1 mouse cellular context compared by ENCODE assay signal in the genomic region with DNA sequence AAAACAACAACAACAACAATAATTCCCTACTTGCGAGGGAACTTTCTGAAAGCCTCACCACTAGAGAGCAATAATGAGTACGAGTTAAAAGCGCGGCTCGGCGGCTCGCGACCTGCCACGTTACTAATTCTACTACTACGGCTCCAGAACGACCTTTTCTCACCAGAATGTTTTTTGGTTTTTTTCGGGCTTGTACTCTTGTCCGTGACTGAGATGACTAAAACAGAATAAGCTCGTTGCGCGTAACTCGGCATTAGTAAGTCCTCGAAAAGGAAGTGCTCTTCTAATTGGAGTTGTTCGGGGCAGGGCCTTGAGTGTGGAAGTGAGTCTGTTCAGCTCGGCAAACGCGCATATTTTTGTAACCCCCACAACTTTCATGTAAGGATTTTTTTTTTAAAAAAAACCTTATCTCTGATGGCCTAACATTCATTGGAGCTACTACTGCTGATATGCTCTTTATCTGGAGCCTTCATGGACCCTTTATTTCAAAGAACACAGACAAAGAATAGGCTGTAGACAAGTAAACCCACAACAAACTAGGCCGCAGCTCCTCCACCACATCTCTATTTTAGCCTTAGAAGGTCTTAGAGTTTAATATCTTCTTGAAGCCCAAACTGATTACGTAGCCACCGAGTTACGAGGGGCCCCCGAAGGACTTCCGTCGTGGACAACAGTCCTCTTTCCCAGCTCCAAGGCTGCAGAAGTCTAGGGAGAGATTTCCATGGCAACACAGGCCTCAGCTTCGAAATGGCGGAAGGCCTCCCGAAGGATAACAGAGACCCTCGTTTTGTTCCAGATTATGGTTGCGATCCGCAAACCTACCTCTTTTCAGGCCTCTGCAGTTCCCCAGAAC.
TF ChIP-seq lines count a peak whose summit lies in the region.

No protein-coding gene starts in this region.

TF ChIP-seq in myocyte, 11 proteins besides CTCF, POLR2A, EP300 and RAD21:
- TF ChIP-seq MYOD1 (IDR thresholded peaks at IDR 0.05; ENCODE audit: control insufficient read depth in 1 of 3, insufficient read length in 2 of 3, low read depth in 2 of 3) (no peak), SRF (IDR thresholded peaks at IDR 0.05; ENCODE audit: control insufficient read depth, insufficient read length, low read depth) (no peak), REST (IDR thresholded peaks at IDR 0.05; ENCODE audit: insufficient read depth, insufficient read length) (no peak), POLR2AphosphoS2 (IDR thresholded peaks at IDR 0.05; ENCODE audit: insufficient read length, low read depth) (no peak), USF1 (IDR thresholded peaks at IDR 0.05; ENCODE audit: low read depth) (no peak), MYOG (IDR thresholded peaks at IDR 0.05; ENCODE audit: control insufficient read depth in 1 of 3, insufficient read depth in 1 of 3, insufficient read length in 2 of 3, low read depth in 2 of 3) (no peak), CEBPB (IDR thresholded peaks at IDR 0.05; ENCODE audit: insufficient read depth, poor library complexity, severe bottlenecking) (no peak), TCF3 (IDR thresholded peaks at IDR 0.05; ENCODE audit: insufficient read length, low read depth) (no peak), TCF12 (IDR thresholded peaks at IDR 0.05; ENCODE audit: insufficient read depth, poor library complexity, severe bottlenecking) (no peak), E2F4 (IDR thresholded peaks at IDR 0.05; ENCODE audit: insufficient read depth) (no peak), MAX (IDR thresholded peaks at IDR 0.05; ENCODE audit: low read depth) (no peak)
